Mouse (Mus musculus) ES-E14 (cell line): Measurements from ENCODE around the gene Mrpl20. TPM values are rescaled to one million over a fixed set of nuclear protein-coding genes. Genes with fewer than 3 reads are reported as not detected.

ENCODE experiments used
- DNase-seq: peaks from one replicate; pipeline ENCODE4 v3.0.0-alpha.2; 2013; ENCODE audit warnings: low read depth, low spot score
- H3K27ac ChIP-seq: 2 replicates; pipeline ENCODE4 v1.5.1; 2012; ENCODE audit warnings: low read depth, mild to moderate bottlenecking, low read length, moderate library complexity, mixed read lengths; ENCODE audit not compliant: poor library complexity, insufficient read depth, severe bottlenecking
- H3K36me3 ChIP-seq: 2 replicates; pipeline ENCODE4 v1.6.1; 2012; ENCODE audit warnings: mild to moderate bottlenecking, low read length, moderate library complexity, mixed read lengths; ENCODE audit not compliant: control insufficient read depth, poor library complexity, insufficient read depth, severe bottlenecking
- H3K4me1 ChIP-seq, 2 experiments: fragments of 150-350 bp in 1 of 2; sonication (generic) in 1 of 2; 2 replicates each; pipeline ENCODE4 v1.6.1; 2012; ENCODE audit warnings: low read length in 2 of 2, mild to moderate bottlenecking in 1 of 2, mixed read lengths in 1 of 2; ENCODE audit not compliant: control insufficient read depth in 2 of 2, insufficient read depth in 2 of 2, poor library complexity in 1 of 2
- H3K4me3 ChIP-seq, 2 experiments: fragments of 150-350 bp in 1 of 2; sonication (generic) in 1 of 2; 2 replicates each; pipeline ENCODE4 v1.5.1; 2012; ENCODE audit warnings: low read length in 2 of 2, low read depth in 1 of 2, mild to moderate bottlenecking in 1 of 2, mixed read lengths in 1 of 2; ENCODE audit not compliant: insufficient read depth in 1 of 2, poor library complexity in 1 of 2, severe bottlenecking in 1 of 2
- H3K9ac ChIP-seq: 2 replicates; pipeline ENCODE4 v1.6.1; 2012; ENCODE audit warnings: low read depth, mild to moderate bottlenecking, low read length, mixed read lengths; ENCODE audit not compliant: poor library complexity, insufficient read depth, severe bottlenecking
- H3K9me3 ChIP-seq: fragments of 150-350 bp; sonication (generic); 2 replicates; pipeline ENCODE4 v1.6.1; 2012; ENCODE audit warnings: low read depth, mild to moderate bottlenecking, low read length; ENCODE audit not compliant: control insufficient read depth, insufficient read depth
- CHD2 ChIP-seq: IDR thresholded peaks from 2 replicates; pipeline ENCODE4 v1.6.1; 2014; ENCODE audit warnings: mild to moderate bottlenecking, low read depth, low read length, inconsistent platforms
- HCFC1 ChIP-seq: IDR thresholded peaks from 2 replicates; pipeline ENCODE4 v1.6.1; 2012; ENCODE audit warnings: low read length, inconsistent platforms, borderline replicate concordance; ENCODE audit not compliant: insufficient read depth
- MAFK ChIP-seq: IDR thresholded peaks from 2 replicates; pipeline ENCODE4 v1.6.1; 2014; ENCODE audit warnings: mild to moderate bottlenecking, low read depth, low read length, inconsistent platforms; ENCODE audit not compliant: insufficient read depth
- ZC3H11A ChIP-seq: IDR thresholded peaks from 2 replicates; pipeline ENCODE4 v1.6.1; 2012; ENCODE audit warnings: low read depth, mild to moderate bottlenecking, inconsistent platforms, low read length, borderline replicate concordance
- ZNF384 ChIP-seq: IDR thresholded peaks from 2 replicates; pipeline ENCODE4 v1.6.1; 2012; ENCODE audit warnings: low read depth, low read length, inconsistent platforms
- in situ Hi-C, 2 experiments: fragments of 600-800 bp; cut with MboI; formaldehyde crosslinking; loops; one replicate each; pipeline ENCODE4 v1.15.1; 2025; ENCODE audit warnings: low sequenced_read_pairs in 2 of 2, inconsistent platforms in 1 of 2; ENCODE audit not compliant: unreplicated experiment in 2 of 2
- total RNA-seq: library from RNA; depleted of rRNA; stranded (reverse); fragments of 300-350 nt; gene quantifications from 2 replicates; pipeline ENCODE4 v1.2.3, GENCODE M21; 2012

Gene Mrpl20
- total RNA-seq, 1 experiment = 157 TPM

DNA sequence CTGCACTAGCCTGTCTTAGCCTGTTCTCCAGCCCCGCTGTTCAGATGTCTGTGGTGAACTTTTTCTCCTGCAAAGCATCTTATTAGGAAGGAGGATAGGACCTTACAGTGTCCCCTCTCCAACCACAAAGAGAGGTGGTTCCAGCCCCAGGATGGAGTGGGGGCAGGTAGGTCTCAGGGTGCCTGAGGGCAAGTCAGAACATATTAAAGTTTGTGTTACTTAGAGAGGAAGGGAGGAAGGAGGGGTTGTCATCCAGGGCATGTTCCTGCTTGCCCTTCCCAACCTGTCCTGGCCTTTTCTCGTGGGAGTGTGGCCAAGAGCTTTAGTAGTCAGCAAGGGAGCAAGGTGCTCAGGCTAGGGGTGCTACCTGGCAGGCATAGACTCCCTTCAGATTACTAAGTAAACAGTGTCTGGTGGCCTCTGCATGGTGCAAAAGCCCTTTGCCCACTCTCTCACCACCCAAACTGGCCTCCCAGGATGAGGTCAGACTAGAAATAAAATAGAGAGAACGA is 12.0 kb upstream of the Mrpl20 start:
- TF ChIP-seq ZNF384 (no peak), HCFC1 (no peak), CHD2 (no peak), MAFK (no peak), ZC3H11A (no peak)
- Histone ChIP-seq H3K27ac (no peak overlapping the region), H3K9me3 (no peaks in the 10 kb centered on the region), H3K4me3 (no peak overlapping the region), H3K9ac (no peak overlapping the region), H3K36me3 (no peaks in the 10 kb centered on the region), H3K4me1 (no peaks in the 10 kb centered on the region)
- in situ Hi-C loops = no loop called here
- DNase-seq = no peak

- Histone ChIP-seq H3K9ac (peak overlapping the region; percentile 2; the same call in 1 of the 2 replicates), H3K4me3 (peak overlapping the region; percentile 58), H3K9me3 (no peaks in the 10 kb centered on the region), H3K27ac (no peak overlapping the region), H3K4me1 (no peaks in the 10 kb centered on the region), H3K36me3 (no peaks in the 10 kb centered on the region)
- TF ChIP-seq CHD2 (no peak), MAFK (no peak), ZNF384 (no peak), HCFC1 (no peak), ZC3H11A (no peak)
- no peak for DNase-seq
- in situ Hi-C loops = no loop called here
Observed at GRCm38 (mm10) chr4:155791240-155791933, 11.3 kb upstream of the Mrpl20 start.

DNA sequence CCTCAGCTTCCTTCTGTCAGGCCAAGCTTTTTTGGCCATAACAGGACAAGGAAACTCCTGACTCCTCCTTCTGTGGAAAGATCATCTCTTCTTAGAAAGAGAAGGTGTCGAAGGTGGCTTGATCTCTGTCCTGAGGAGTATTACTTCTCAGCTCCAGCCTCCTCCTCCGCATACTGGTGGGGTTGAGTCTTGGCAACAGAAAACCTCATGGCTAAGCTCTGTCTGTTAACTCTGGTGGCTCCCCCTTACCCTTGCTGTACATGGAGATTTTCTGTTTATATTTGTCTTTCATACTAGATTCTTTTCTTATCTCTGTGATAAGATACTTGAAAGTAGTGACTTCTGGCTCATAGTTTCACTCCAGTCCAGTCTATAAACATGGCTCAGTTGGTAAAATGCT is 8.9 kb upstream of the Mrpl20 start:
- in situ Hi-C loops = no loop called here
- Histone ChIP-seq H3K4me3 (no peak overlapping the region), H3K9ac (no peak overlapping the region), H3K4me1 (no peaks in the 10 kb centered on the region), H3K9me3 (no peaks in the 10 kb centered on the region), H3K27ac (no peak overlapping the region), H3K36me3 (no peaks in the 10 kb centered on the region)
- DNase-seq = no peak
- TF ChIP-seq ZNF384 = no peak
- TF ChIP-seq CHD2 = no peak
- TF ChIP-seq HCFC1 = no peak
- no peak for TF ChIP-seq MAFK
- no peak for TF ChIP-seq ZC3H11A

GRCm38 (mm10) chr4:155802075-155802474 is 603 bp upstream of the Mrpl20 start:
- TF ChIP-seq MAFK (no peak), ZC3H11A (no peak), HCFC1 (no peak), ZNF384 (no peak), CHD2 (no peak)
- Histone ChIP-seq H3K27ac (no peak overlapping the region), H3K4me1 (peaks cover 0 to 2% of the 10 kb centered on the region in 2 experiments; a peak in 2 of 4 replicates), H3K9ac (no peak overlapping the region), H3K36me3 (peaks cover 10% of the 10 kb centered on the region), H3K4me3 (no peak overlapping the region), H3K9me3 (no peaks in the 10 kb centered on the region)
- in situ Hi-C loops = no loop called here
- no peak for DNase-seq
